Mouse (Mus musculus) testis, adult 2 months (tissue): ENCODE data around the gene Atxn7l3. TPM values are rescaled to one million over a fixed set of nuclear protein-coding genes. Genes with fewer than 3 reads are reported as not detected.

ENCODE experiments used
- H3K27ac ChIP-seq: fragments of 200-500 bp; 2 replicates; pipeline ENCODE4 v1.5.1; 2012; ENCODE audit warnings: low read depth, low read length; ENCODE audit not compliant: control insufficient read depth, insufficient read depth
- H3K27me3 ChIP-seq: fragments of 200-500 bp; 2 replicates; pipeline ENCODE4 v1.6.1; 2012; ENCODE audit warnings: mild to moderate bottlenecking, low read length, moderate library complexity; ENCODE audit not compliant: control insufficient read depth, insufficient read depth
- H3K36me3 ChIP-seq: fragments of 200-500 bp; 2 replicates; pipeline ENCODE4 v1.6.1; 2012; ENCODE audit warnings: mild to moderate bottlenecking, low read length; ENCODE audit not compliant: control insufficient read depth, insufficient read depth
- H3K4me1 ChIP-seq: fragments of 200-500 bp; 2 replicates; pipeline ENCODE4 v1.6.1; 2012; ENCODE audit warnings: low read length; ENCODE audit not compliant: control insufficient read depth, insufficient read depth
- H3K4me3 ChIP-seq: fragments of 200-500 bp; 2 replicates; pipeline ENCODE4 v1.5.1; 2012; ENCODE audit warnings: low read depth, mild to moderate bottlenecking, low read length, moderate library complexity, mixed read lengths; ENCODE audit not compliant: control insufficient read depth
- CTCF ChIP-seq: fragments of 200-500 bp; IDR thresholded peaks from 2 replicates; pipeline ENCODE4 v1.5.1; 2012; ENCODE audit warnings: low read depth, mild to moderate bottlenecking, inconsistent platforms, low read length, moderate library complexity; ENCODE audit not compliant: control insufficient read depth, insufficient read depth, insufficient replicate concordance
- POLR2A ChIP-seq: fragments of 200-500 bp; IDR thresholded peaks from 2 replicates; pipeline ENCODE4 v1.6.1; 2012; ENCODE audit warnings: low read depth, mild to moderate bottlenecking, inconsistent platforms, low read length, moderate library complexity; ENCODE audit not compliant: control insufficient read depth
- polyA plus RNA-seq: library from polyadenylated mRNA; depleted of rRNA; stranded (reverse); fragments of >200 nt; gene quantifications from 2 replicates; pipeline ENCODE4 v1.2.3, GENCODE M21; 2012

The Atxn7l3 gene
- polyA plus RNA-seq, 1 experiment = 16.8 TPM

GRCm38 (mm10) chr11:102268520-102269244, 27.7 kb downstream of the Atxn7l3 start, which contains the start of gene Asb16:
Asb16 (plus strand) TSS chr11:102268743.
- no peak for TF ChIP-seq CTCF
- TF ChIP-seq POLR2A = no peak
- Histone ChIP-seq H3K27ac (no peak within 1 kb of the TSS), H3K4me3 (no peak within 1 kb of the TSS), H3K36me3 (no peaks in the 10 kb centered on the region), H3K27me3 (no peaks in the 10 kb centered on the region), H3K4me1 (no peaks in the 10 kb centered on the region)

GRCm38 (mm10) chr11:102267480-102267879, 29.0 kb downstream of the Atxn7l3 start:
- no peak overlapping the region for H3K4me3 ChIP-seq

GRCm38 (mm10) chr11:102266631-102267355, 29.6 kb downstream of the Atxn7l3 start:
- H3K27ac ChIP-seq = no peak overlapping the region
- H3K27me3 ChIP-seq = no peaks in the 10 kb centered on the region
- no peaks in the 10 kb centered on the region; the same call in 1 of the 2 replicates for H3K36me3 ChIP-seq
- no peaks in the 10 kb centered on the region for H3K4me1 ChIP-seq
- no peak overlapping the region for H3K4me3 ChIP-seq
- TF ChIP-seq POLR2A (no peak), CTCF (no peak)

More at GRCm38 (mm10) chr11:102267480-102267879, 29.0 kb downstream of the Atxn7l3 start:
- H3K27me3 ChIP-seq = no peaks in the 10 kb centered on the region
- H3K27ac ChIP-seq = no peak overlapping the region
- TF ChIP-seq CTCF (peak; percentile 43), POLR2A (no peak)
- no peaks in the 10 kb centered on the region for H3K4me1 ChIP-seq
- no peaks in the 10 kb centered on the region; the same call in 1 of the 2 replicates for H3K36me3 ChIP-seq

GRCm38 (mm10) chr11:102265816-102266215, 30.6 kb downstream of the Atxn7l3 start:
- H3K27ac ChIP-seq = no peak overlapping the region
- H3K4me1 ChIP-seq = no peaks in the 10 kb centered on the region
- H3K27me3 ChIP-seq = no peaks in the 10 kb centered on the region
- no peaks in the 10 kb centered on the region; the same call in 1 of the 2 replicates for H3K36me3 ChIP-seq
- no peak overlapping the region for H3K4me3 ChIP-seq
- TF ChIP-seq CTCF = no peak

GRCm38 (mm10) chr11:102263211-102263610, 33.2 kb downstream of the Atxn7l3 start:
- TF ChIP-seq CTCF = no peak
- no peak for TF ChIP-seq POLR2A
- no peak overlapping the region for H3K27ac ChIP-seq
- H3K36me3 ChIP-seq = peaks cover 2% of the 10 kb centered on the region
- H3K27me3 ChIP-seq = no peaks in the 10 kb centered on the region
- no peak overlapping the region for H3K4me3 ChIP-seq
- no peaks in the 10 kb centered on the region for H3K4me1 ChIP-seq

GRCm38 (mm10) chr11:102258521-102258920, 37.9 kb downstream of the Atxn7l3 start:
- Histone ChIP-seq H3K4me3 (no peak overlapping the region), H3K27ac (no peak overlapping the region), H3K36me3 (peaks cover 2% of the 10 kb centered on the region), H3K27me3 (no peaks in the 10 kb centered on the region), H3K4me1 (no peaks in the 10 kb centered on the region)
- TF ChIP-seq POLR2A (no peak), CTCF (no peak; the same call in 1 of the 2 replicates)

GRCm38 (mm10) chr11:102258095-102258494, 38.3 kb downstream of the Atxn7l3 start:
- TF ChIP-seq POLR2A = no peak
- no peak for TF ChIP-seq CTCF
- no peak overlapping the region for H3K27ac ChIP-seq
- H3K36me3 ChIP-seq = peaks cover 2% of the 10 kb centered on the region
- no peaks in the 10 kb centered on the region for H3K27me3 ChIP-seq
- H3K4me1 ChIP-seq = no peaks in the 10 kb centered on the region
- H3K4me3 ChIP-seq = no peak overlapping the region

GRCm38 (mm10) chr11:102257514-102257913, 38.9 kb downstream of the Atxn7l3 start:
- peaks cover 2% of the 10 kb centered on the region; the same call in 1 of the 2 replicates for H3K36me3 ChIP-seq
- no peak overlapping the region for H3K27ac ChIP-seq
- TF ChIP-seq CTCF = no peak; the same call in 1 of the 2 replicates
- no peak for TF ChIP-seq POLR2A
- no peaks in the 10 kb centered on the region for H3K4me1 ChIP-seq
- no peak overlapping the region for H3K4me3 ChIP-seq
- H3K27me3 ChIP-seq = no peaks in the 10 kb centered on the region
